Mouse (Mus musculus) heart, embryonic 16.5 days (tissue): ENCODE results near the gene Orm2. TPM values are rescaled to one million over a fixed set of nuclear protein-coding genes. Genes with fewer than 3 reads are reported as not detected.

Source experiments
- ATAC-seq: fragments of 200-750 bp; cut with Nextera tagmentation; replicated peaks from 2 replicates; pipeline ENCODE4 v1.8.0; 2017; ENCODE audit warnings: moderate number of reproducible peaks; ENCODE audit not compliant: insufficient read depth, low FRiP score; ENCODE audit errors: extremely low read depth
- H3K27ac ChIP-seq: fragments of 300-500 bp; sonication (generic); 2 replicates; pipeline ENCODE4 v1.5.1; 2014; ENCODE audit warnings: mild to moderate bottlenecking, low read length, control low read depth, moderate library complexity
- H3K27me3 ChIP-seq: fragments of 300-500 bp; sonication (generic); 2 replicates; pipeline ENCODE4 v1.6.1; 2014; ENCODE audit warnings: low read length, mixed read lengths; ENCODE audit not compliant: control insufficient read depth, insufficient read depth
- H3K36me3 ChIP-seq: fragments of 300-500 bp; sonication (generic); 2 replicates; pipeline ENCODE4 v1.6.1; 2014; ENCODE audit not compliant: control insufficient read depth, insufficient read depth
- H3K4me1 ChIP-seq: fragments of 300-500 bp; sonication (generic); 2 replicates; pipeline ENCODE4 v1.6.1; 2014; ENCODE audit warnings: low read length, mixed read lengths; ENCODE audit not compliant: control insufficient read depth, insufficient read depth
- H3K4me2 ChIP-seq: fragments of 300-500 bp; sonication (generic); 2 replicates; pipeline ENCODE4 v1.6.1; 2014; ENCODE audit warnings: low read depth, mild to moderate bottlenecking, control low read depth, low read length
- H3K4me3 ChIP-seq: fragments of 300-500 bp; sonication (generic); 2 replicates; pipeline ENCODE4 v1.5.1; 2014; ENCODE audit warnings: mild to moderate bottlenecking, control low read depth, low read length
- H3K9ac ChIP-seq: fragments of 300-500 bp; sonication (generic); 2 replicates; pipeline ENCODE4 v1.6.1; 2014; ENCODE audit warnings: low read length, control low read depth
- H3K9me3 ChIP-seq: fragments of 300-500 bp; sonication (generic); replicated peaks from 2 replicates; pipeline ENCODE4 v1.6.1; 2016; ENCODE audit warnings: low read length; ENCODE audit not compliant: control insufficient read depth
- WGBS: fragments of 180-500 bp; shearing (Covaris S2); extraction: QIAGEN DNeasy Blood & Tissue Kit; methylation state at CpG from one replicate; pipeline ENCODE4 v1.1.7; 2014; 5-methylcytosine and 5-hydroxymethylcytosine counted together
- polyA plus RNA-seq: library from polyadenylated mRNA; unstranded; fragments of >200 nt; fragmentation: Nextera tagmentation; extraction: Ambion mirVana; gene quantifications from 2 replicates; pipeline ENCODE4 v1.2.1, GENCODE M21; 2015

Orm2 gene
- polyA plus RNA-seq, 1 experiment from 2014 or later, result not detected

GRCm38 (mm10) chr4:63408247-63408646 lies 46.0 kb downstream of the Orm2 start:
- Histone ChIP-seq H3K27ac (peak overlapping the region; percentile 32; the same call in 1 of the 2 replicates), H3K9me3 (no peaks in the 10 kb centered on the region), H3K4me1 (peaks cover 39% of the 10 kb centered on the region), H3K4me2 (peak overlapping the region; percentile 40), H3K4me3 (no peak overlapping the region), H3K27me3 (peaks cover 2% of the 10 kb centered on the region; the same call in 1 of the 2 replicates), H3K9ac (0 out of 2 replicates have a peak overlapping the region, but pooled peaks have one; percentile 4), H3K36me3 (no peaks in the 10 kb centered on the region)
- 46% methylated on average over 7 of the region's 7 CpGs for WGBS
- no peak for ATAC-seq

DNA sequence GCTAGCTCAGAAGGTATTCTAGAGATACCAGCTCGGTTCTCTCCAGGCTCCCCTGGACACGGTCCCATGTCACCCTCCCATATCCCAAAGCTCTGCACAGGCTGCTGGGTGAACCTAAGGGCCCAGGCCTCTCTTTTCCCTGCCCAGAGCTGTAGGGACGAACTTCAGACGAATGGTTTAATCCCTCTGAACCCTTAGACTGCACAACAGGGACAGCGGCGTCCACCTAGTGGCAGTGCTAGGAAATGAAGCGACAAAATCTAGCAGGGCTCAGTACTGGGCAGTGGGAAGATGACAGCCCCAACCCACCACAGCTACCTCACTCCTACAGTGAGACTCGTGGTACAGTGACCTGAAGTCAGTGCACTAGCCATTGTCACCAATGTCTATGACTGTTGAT lies 46.4 kb downstream of the Orm2 start:
- H3K27ac ChIP-seq, result peak overlapping the region; percentile 32; the same call in 1 of the 2 replicates
- peaks cover 35% of the 10 kb centered on the region for H3K4me1 ChIP-seq
- no peaks in the 10 kb centered on the region for H3K36me3 ChIP-seq
- no peaks in the 10 kb centered on the region for H3K9me3 ChIP-seq
- 6% methylated on average over 8 of the region's 8 CpGs for WGBS
- peak overlapping the region; percentile 40 for H3K4me2 ChIP-seq
- ATAC-seq, result peak; percentile 20; the same call in 1 of the 2 replicates
- H3K27me3 ChIP-seq, result peaks cover 2% of the 10 kb centered on the region; the same call in 1 of the 2 replicates
- H3K4me3 ChIP-seq, result no peak overlapping the region
- H3K9ac ChIP-seq, result 0 out of 2 replicates have a peak overlapping the region, but pooled peaks have one; percentile 4

DNA sequence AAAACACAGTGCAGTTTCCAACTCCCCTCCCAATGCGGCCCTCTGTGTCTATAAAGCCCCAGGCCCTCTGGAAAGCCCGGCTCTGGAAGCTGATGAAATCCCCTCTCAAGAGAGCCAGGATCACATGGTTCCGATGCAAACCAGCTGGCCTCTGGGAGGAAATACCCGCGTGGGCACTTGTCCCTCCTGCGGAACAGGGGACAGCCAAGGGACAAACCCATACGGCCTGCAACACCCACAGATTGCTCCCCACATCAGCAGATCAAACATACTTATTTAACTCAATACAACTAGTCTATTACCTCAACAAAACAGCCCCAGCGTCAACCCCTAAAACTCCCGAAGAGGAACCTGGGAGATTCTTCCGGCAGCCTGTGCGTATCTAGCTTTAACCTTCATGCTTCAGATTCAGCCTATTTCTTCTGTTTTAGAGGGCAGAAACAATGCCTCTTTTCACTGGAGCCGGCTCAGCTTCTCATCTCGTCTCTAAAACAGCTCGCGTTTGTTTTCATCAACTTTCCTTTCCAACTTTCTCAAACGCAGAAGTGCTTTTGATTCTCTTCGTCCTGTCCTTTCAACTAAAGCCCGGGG lies 47.2 kb downstream of the Orm2 start:
- H3K4me3 ChIP-seq, result peak overlapping the region; percentile 75
- WGBS, result 4% methylated on average over 18 of the region's 18 CpGs
- H3K36me3 ChIP-seq, result no peaks in the 10 kb centered on the region
- no peaks in the 10 kb centered on the region for H3K9me3 ChIP-seq
- peak overlapping the region; percentile 68 for H3K9ac ChIP-seq
- ATAC-seq, result no peak
- no peak overlapping the region for H3K27ac ChIP-seq
- H3K4me1 ChIP-seq, result peaks cover 30% of the 10 kb centered on the region
- peaks cover 2% of the 10 kb centered on the region; the same call in 1 of the 2 replicates for H3K27me3 ChIP-seq
- peak overlapping the region; percentile 99 for H3K4me2 ChIP-seq

DNA sequence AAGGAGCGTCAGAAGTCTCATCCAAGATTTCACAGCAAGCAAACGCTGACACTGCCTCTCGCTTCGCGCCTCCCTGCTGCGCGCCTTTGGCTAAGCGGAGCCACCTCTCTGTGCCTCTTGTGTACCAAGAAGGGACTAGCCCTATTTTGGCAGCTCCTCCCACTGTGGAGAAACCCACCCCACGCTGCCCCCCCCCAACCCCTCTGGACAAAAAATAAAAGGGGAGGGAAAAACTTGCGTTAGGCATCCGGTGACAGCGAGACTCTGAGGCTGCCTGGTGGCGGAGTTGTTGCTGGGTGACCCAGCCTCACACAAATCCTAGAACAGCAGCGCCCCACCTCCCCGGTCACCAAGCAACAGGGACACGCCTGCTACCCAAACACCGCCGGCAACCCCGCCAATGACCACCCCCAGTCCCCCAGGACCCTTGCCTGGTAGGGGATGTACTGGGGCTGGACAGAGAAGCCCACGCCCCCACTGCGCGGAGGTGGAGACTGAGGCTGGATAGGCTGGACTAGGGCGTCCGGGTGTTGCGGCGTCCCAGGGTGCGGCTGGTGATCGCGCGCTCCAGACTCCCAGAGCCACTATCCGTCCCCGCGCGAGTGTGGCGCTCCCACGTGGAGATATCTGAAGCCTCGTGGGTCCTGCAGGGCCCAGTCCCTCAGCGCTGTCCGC lies 47.8 kb downstream of the Orm2 start:
- Histone ChIP-seq H3K9ac (peak overlapping the region; percentile 68), H3K4me3 (peak overlapping the region; percentile 75), H3K36me3 (no peaks in the 10 kb centered on the region), H3K9me3 (no peaks in the 10 kb centered on the region), H3K4me2 (peak overlapping the region; percentile 99), H3K27ac (peak overlapping the region; percentile 32), H3K4me1 (peaks cover 24% of the 10 kb centered on the region), H3K27me3 (peaks cover 2% of the 10 kb centered on the region; the same call in 1 of the 2 replicates)
- under 1% methylated on average over 39 of the region's 39 CpGs for WGBS
- peak; percentile 58 for ATAC-seq

GRCm38 (mm10) chr4:63410583-63410934 lies 48.3 kb downstream of the Orm2 start:
- H3K27me3 ChIP-seq, result peaks cover 2% of the 10 kb centered on the region; the same call in 1 of the 2 replicates
- H3K9ac ChIP-seq, result peak overlapping the region; percentile 68
- peaks cover 19% of the 10 kb centered on the region for H3K4me1 ChIP-seq
- peak overlapping the region; percentile 99 for H3K4me2 ChIP-seq
- no peaks in the 10 kb centered on the region for H3K36me3 ChIP-seq
- ATAC-seq, result peak; percentile 89
- under 1% methylated on average over 19 of the region's 19 CpGs for WGBS
- peak overlapping the region; percentile 75 for H3K4me3 ChIP-seq
- no peaks in the 10 kb centered on the region for H3K9me3 ChIP-seq
- no peak overlapping the region for H3K27ac ChIP-seq

- WGBS, result 64% methylated on average over 5 of the region's 5 CpGs
- no peak overlapping the region for H3K9ac ChIP-seq
- H3K9me3 ChIP-seq, result no peaks in the 10 kb centered on the region
- peaks cover 15% of the 10 kb centered on the region for H3K4me1 ChIP-seq
- no peaks in the 10 kb centered on the region for H3K36me3 ChIP-seq
- H3K4me2 ChIP-seq, result no peak overlapping the region
- no peak for ATAC-seq
- H3K4me3 ChIP-seq, result no peak overlapping the region
- no peak overlapping the region for H3K27ac ChIP-seq
- peaks cover 2% of the 10 kb centered on the region; the same call in 1 of the 2 replicates for H3K27me3 ChIP-seq
These were observed 49.0 kb downstream of the Orm2 start for GRCm38 (mm10) chr4:63411222-63411621.

DNA sequence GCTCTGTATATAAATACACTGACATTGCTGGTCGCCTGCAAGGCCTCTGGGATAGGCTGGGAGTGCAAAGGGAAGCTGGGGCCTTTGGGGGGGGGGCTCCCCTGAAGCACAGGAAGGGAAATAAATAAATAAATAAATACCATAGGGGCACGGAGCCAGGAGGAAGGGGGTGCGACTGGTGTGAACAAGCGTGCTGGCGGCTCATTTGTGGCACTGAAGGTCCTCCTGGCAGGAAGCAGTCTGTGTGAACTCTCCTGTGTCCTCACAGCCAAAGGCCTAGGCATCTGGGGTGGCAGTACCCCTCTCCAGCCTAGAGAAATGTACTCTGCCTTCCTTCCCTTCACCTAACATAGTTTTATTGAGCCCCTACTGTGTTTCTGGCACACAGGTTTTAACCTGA lies 52.7 kb downstream of the Orm2 start:
- no peaks in the 10 kb centered on the region for H3K36me3 ChIP-seq
- H3K4me2 ChIP-seq, result no peak overlapping the region
- no peaks in the 10 kb centered on the region for H3K9me3 ChIP-seq
- H3K9ac ChIP-seq, result no peak overlapping the region
- ATAC-seq, result no peak
- peaks cover 4% of the 10 kb centered on the region; the same call in 1 of the 2 replicates for H3K4me1 ChIP-seq
- no peak overlapping the region for H3K27ac ChIP-seq
- H3K27me3 ChIP-seq, result no peaks in the 10 kb centered on the region
- no peak overlapping the region for H3K4me3 ChIP-seq
- WGBS, result 65% methylated on average over 5 of the region's 5 CpGs
